Mouse (Mus musculus) layer of hippocampus, adult 18-20 months (tissue): ENCODE measurements around the gene Dusp14. TPM values are rescaled to one million over a fixed set of nuclear protein-coding genes. Genes with fewer than 3 reads are reported as not detected.

Experiments used
- DNase-seq, 2 experiments: peaks; one replicate each; pipeline ENCODE4 v3.0.0; 2022; ENCODE audit warnings: low spot score in 2 of 2
- total RNA-seq, 2 experiments: library from RNA; stranded (reverse); gene quantifications; 2 replicates each; pipeline ENCODE4 v1.2.3; 2021

The Dusp14 gene
- total RNA-seq, 2 experiments from 2014 or later: 33.5 to 35.0 TPM

GRCm38 (mm10) chr11:84067720-84068190 lies 1.3 kb downstream of the Dusp14 start:
- DNase-seq: peak in 1 of 2 experiments; percentile 56

GRCm38 (mm10) chr11:84066927-84067645 lies 2.0 kb downstream of the Dusp14 start:
- DNase-seq: peak; percentile 62 to 75

- DNase-seq: peak in 1 of 2 experiments; percentile 64
Measured at GRCm38 (mm10) chr11:84066071-84066481, 3.0 kb downstream of the Dusp14 start.

- DNase-seq: no peak
Measured at GRCm38 (mm10) chr11:84063631-84064209, 5.3 kb downstream of the Dusp14 start.

- DNase-seq: no peak
Measured at GRCm38 (mm10) chr11:84062805-84063204, 6.3 kb downstream of the Dusp14 start.

- no peak for DNase-seq
Measured at GRCm38 (mm10) chr11:84061881-84062280, 7.2 kb downstream of the Dusp14 start.

GRCm38 (mm10) chr11:84060635-84061034 lies 8.4 kb downstream of the Dusp14 start:
- DNase-seq: no peak

- no peak for DNase-seq
Measured at GRCm38 (mm10) chr11:84059784-84060183, 9.3 kb downstream of the Dusp14 start.

- no peak for DNase-seq
Measured at GRCm38 (mm10) chr11:84057418-84057817, 11.6 kb downstream of the Dusp14 start.

GRCm38 (mm10) chr11:84053524-84054163 lies 15.4 kb downstream of the Dusp14 start:
- peak; percentile 59 to 84 for DNase-seq

GRCm38 (mm10) chr11:84053055-84053454 lies 16.0 kb downstream of the Dusp14 start:
- DNase-seq: no peak

GRCm38 (mm10) chr11:84048411-84048810 lies 20.6 kb downstream of the Dusp14 start:
- DNase-seq: peak in 1 of 2 experiments; percentile 40

GRCm38 (mm10) chr11:84047270-84047669 lies 21.8 kb downstream of the Dusp14 start:
- DNase-seq: no peak

GRCm38 (mm10) chr11:84044988-84045387 lies 24.1 kb downstream of the Dusp14 start:
- DNase-seq: no peak

- DNase-seq: peak; percentile 55 to 83
Measured at GRCm38 (mm10) chr11:84042808-84043762, 26.0 kb downstream of the Dusp14 start.

GRCm38 (mm10) chr11:84040621-84041020 lies 28.4 kb downstream of the Dusp14 start:
- DNase-seq: no peak

GRCm38 (mm10) chr11:84033671-84034070 lies 35.4 kb downstream of the Dusp14 start:
- no peak for DNase-seq

GRCm38 (mm10) chr11:84032559-84032958 lies 36.5 kb downstream of the Dusp14 start:
- no peak for DNase-seq

- DNase-seq: peak; percentile 58 to 84
Measured at GRCm38 (mm10) chr11:84031971-84032370, 37.1 kb downstream of the Dusp14 start.

- DNase-seq: peak; percentile 53 to 82
Measured at GRCm38 (mm10) chr11:84028271-84029028, 40.6 kb downstream of the Dusp14 start.
